9 mouse cellular contexts compared by ENCODE assay signal in genomic region chr4:107602787-107603186, GRCm38 (mm10).
DNase-seq lines count a peak whose midpoint lies in the region; ATAC-seq lines count a peak whose summit lies in the region.
"Had no signal": no experiment of that assay in that cellular context is flagged by ENCODE, and none has a peak within 500 bp of the region (broad histone marks: within the 10 kb centered on the region; RNA-seq: fewer than 3 reads in every experiment).

No protein-coding gene starts in this region.

- H3K36me3 ChIP-seq in heart, embryonic 12.5 days, result no peaks in the 10 kb centered on the region

- H3K4me3 ChIP-seq in heart, embryonic 12.5 days, result no peak overlapping the region

- ATAC-seq in heart, embryonic 12.5 days (ENCODE audit: insufficient number of reproducible peaks, low FRiP score), result no peak

- no peak overlapping the region for H3K9ac ChIP-seq in heart, embryonic 12.5 days

- H3K27me3 ChIP-seq in heart, embryonic 12.5 days (replicated peaks), result peaks cover 51% of the 10 kb centered on the region

- H3K27ac ChIP-seq in heart, embryonic 12.5 days (ENCODE audit: poor library complexity, severe bottlenecking), result no peak overlapping the region
- H3K27ac ChIP-seq: macrophage had no signal

- peak; percentile 32 for DNase-seq in heart, postnatal 4 days
- DNase-seq in urinary bladder, adult 2 months (ENCODE audit: low spot score), result peak; percentile 23
- no peak for DNase-seq in urinary bladder, postnatal 4 days (ENCODE audit: low spot score in 2 of 2)
- peak; percentile 42 for DNase-seq in kidney, adult 9 months
- DNase-seq in lung, postnatal 14 days, result peak; percentile 47
- no peak for DNase-seq in embryo, embryonic 10 days (ENCODE audit: low spot score)
- no peak for DNase-seq in B cell, adult 2 months

- no peak overlapping the region for H3K4me2 ChIP-seq in heart, embryonic 12.5 days

- 72% methylated on average over 14 of the region's 14 CpGs for WGBS in heart, embryonic 12.5 days

- no peaks in the 10 kb centered on the region for H3K9me3 ChIP-seq in heart, embryonic 12.5 days (replicated peaks)

- H3K4me1 ChIP-seq in heart, embryonic 12.5 days (replicated peaks), result peaks cover 25% of the 10 kb centered on the region

Comparison
In these comparisons a context has a peak if more than half of its experiments do, and no peak if none do; other contexts are left out.
1. DNase-seq: peak in heart, postnatal 4 days (single experiment), urinary bladder, adult 2 months (single experiment), kidney, adult 9 months (single experiment) and lung, postnatal 14 days (single experiment); none in urinary bladder, postnatal 4 days (0 of 2), embryo, embryonic 10 days (single experiment) and B cell, adult 2 months (0 of 2).